Mouse (Mus musculus) left cerebral cortex, postnatal 36 days (tissue): ENCODE results near the gene Hivep3. TPM values are rescaled to one million over a fixed set of nuclear protein-coding genes. Genes with fewer than 3 reads are reported as not detected.

Experiments used
- DNase-seq, 2 experiments: peaks; one replicate each; pipeline ENCODE4 v3.0.0; 2021 to 2022; ENCODE audit warnings: low spot score in 2 of 2, mixed read lengths in 1 of 2
- intact Hi-C: fragments of 180-260 bp; cut with DNase I; formaldehyde crosslinking; loops from one replicate; pipeline ENCODE4 v1.15.1; 2025
- total RNA-seq, 2 experiments: library from RNA; stranded (reverse); gene quantifications; 2 replicates each; pipeline ENCODE4 v1.2.3; 2021

Gene Hivep3
- total RNA-seq, 2 experiments from 2014 or later: 50.5 to 64.8 TPM

GRCm38 (mm10) chr4:120180535-120180934, 447.0 kb downstream of the Hivep3 start:
- DNase-seq: no peak
- intact Hi-C loops: no loop called here

DNA sequence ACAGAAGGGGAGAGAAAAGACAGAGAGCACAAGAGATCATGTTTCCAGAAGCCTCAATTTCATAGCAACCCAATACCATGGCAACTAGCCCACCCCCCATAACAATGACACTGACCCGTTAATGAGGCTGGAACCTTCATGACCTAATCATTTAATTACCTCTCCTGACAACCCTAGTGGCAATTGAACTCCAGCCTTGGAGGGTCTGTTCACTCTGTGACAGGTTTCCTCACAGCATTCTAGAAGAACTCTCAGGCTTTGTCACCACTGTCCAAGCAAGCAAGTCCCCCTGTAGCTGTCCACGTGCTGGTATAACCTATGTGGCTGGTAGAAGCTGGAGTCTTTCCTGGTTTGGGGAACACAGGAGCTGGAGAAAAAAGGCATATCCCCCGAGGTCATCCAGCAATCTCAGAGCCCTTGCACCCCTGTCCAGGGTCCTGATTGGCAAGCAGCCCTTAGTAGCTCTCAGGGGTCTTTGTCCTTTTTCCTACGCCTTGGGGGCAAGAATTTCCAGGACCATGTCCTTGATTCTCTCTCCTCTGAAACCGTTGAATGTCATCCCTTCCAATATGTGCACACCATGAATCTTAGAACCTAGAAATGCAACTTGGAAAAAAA, 450.9 kb downstream of the Hivep3 start:
- intact Hi-C loops: no loop called here
- no peak for DNase-seq

DNA sequence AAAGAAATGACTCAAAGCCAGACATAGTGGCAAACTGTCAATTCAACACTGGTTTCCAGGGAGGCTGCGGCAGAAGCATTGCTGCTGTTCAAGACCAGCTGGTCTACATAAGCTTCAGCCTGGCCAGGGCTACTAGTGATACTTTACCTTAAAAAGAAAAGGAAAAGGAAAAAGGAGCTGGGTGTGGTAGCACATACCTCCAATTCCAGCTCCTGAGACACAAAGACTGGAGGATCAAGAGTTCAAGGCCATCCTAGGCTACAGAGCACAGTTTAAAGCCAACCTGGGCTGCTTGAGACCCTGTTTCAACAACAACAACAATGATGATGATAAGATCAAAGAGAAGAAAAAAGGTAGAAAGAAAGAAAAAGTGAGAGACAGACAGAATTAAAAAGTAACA, 452.9 kb downstream of the Hivep3 start:
- intact Hi-C loops: no loop called here
- DNase-seq: no peak

- no peak for DNase-seq
- intact Hi-C loops: no loop called here
Observed at GRCm38 (mm10) chr4:120186934-120187333, 453.4 kb downstream of the Hivep3 start.

Other genes starting within 250 kb of the Hivep3 start
- 1 to 10 TPM; 6.5 to 7.9 TPM for gene Rimkla, start 241.2 kb upstream of the Hivep3 start, total RNA-seq
- 10 to 100 TPM; 65.4 to 71.2 TPM for gene Foxj3, start 196.8 kb upstream of the Hivep3 start, total RNA-seq
- 10 to 100 TPM; 21.7 to 26.1 TPM for gene Frg2f1, start 194.3 kb upstream of the Hivep3 start, total RNA-seq
- not detected for gene Guca2a, start 96.1 kb upstream of the Hivep3 start, total RNA-seq
- not detected for gene Guca2b, start 74.8 kb upstream of the Hivep3 start, total RNA-seq